26 mouse cellular contexts compared by ENCODE assay signal in the genomic region with DNA sequence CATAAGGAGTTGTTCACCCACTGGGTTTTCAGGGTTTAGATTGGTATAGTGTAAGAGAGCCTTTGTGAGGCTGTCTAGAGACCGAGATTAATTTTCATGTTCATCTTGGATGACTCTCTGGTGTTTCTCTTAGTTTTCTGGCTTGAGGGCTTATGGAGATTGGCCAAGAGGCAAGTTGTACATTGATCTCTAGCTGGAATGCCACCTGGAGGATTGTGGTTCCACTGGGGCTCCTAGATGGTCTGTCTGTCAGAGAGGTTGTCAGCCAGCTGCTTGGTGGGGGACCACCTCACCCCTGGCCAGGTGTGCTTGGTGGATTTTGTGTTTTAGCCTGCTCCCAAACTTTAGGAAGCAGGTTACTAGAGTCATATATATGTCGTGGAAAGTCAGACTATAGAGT.
DNase-seq lines count a peak whose midpoint lies in the region; ATAC-seq and TF ChIP-seq lines count a peak whose summit lies in the region.
"Had no signal": no experiment of that assay in that cellular context is flagged by ENCODE, and none has a peak within 500 bp of the region (broad histone marks: within the 10 kb centered on the region; RNA-seq: fewer than 3 reads in every experiment).

No protein-coding gene starts in this region.

- peaks cover 10% of the 10 kb centered on the region for H3K9me3 ChIP-seq in forebrain, embryonic 10.5 days
- H3K9me3 ChIP-seq in forebrain, embryonic 14.5 days (replicated peaks; ENCODE audit: control insufficient read depth, low read length), result no peaks in the 10 kb centered on the region
- no peaks in the 10 kb centered on the region for H3K9me3 ChIP-seq in hindbrain, embryonic 10.5 days
- H3K9me3 ChIP-seq in hindbrain, postnatal 0 days (ENCODE audit: low read length), result no peaks in the 10 kb centered on the region
- peaks cover 10% of the 10 kb centered on the region for H3K9me3 ChIP-seq in midbrain, embryonic 10.5 days (replicated peaks)
- no peaks in the 10 kb centered on the region for H3K9me3 ChIP-seq in midbrain, embryonic 16.5 days (replicated peaks; ENCODE audit: control insufficient read depth, low read length, poor library complexity, severe bottlenecking)
- H3K9me3 ChIP-seq: embryonic facial prominence, embryonic 12.5 days; G1E had no signal

- ATAC-seq in forebrain, embryonic 14.5 days, result no peak
- no peak for ATAC-seq in hindbrain, postnatal 0 days
- no peak for ATAC-seq in midbrain, embryonic 16.5 days
- ATAC-seq: activated CD4-positive, CD25-positive, alpha-beta regulatory T cell, adult 4 months; CD4-positive, CD25-positive, alpha-beta regulatory T cell, adult 4 months; forebrain, embryonic 15.5 days; forebrain, postnatal 0 days; Patski had no signal

- 0 out of 2 replicates have a peak overlapping the region, but pooled peaks have one; percentile 96 for H3K27ac ChIP-seq in forebrain, embryonic 10.5 days
- H3K27ac ChIP-seq in forebrain, embryonic 14.5 days (ENCODE audit: low read depth, low read length), result no peak overlapping the region
- 0 out of 2 replicates have a peak overlapping the region, but pooled peaks have one; percentile 96 for H3K27ac ChIP-seq in hindbrain, embryonic 10.5 days
- H3K27ac ChIP-seq in hindbrain, postnatal 0 days, result no peak overlapping the region
- H3K27ac ChIP-seq in kidney, adult 2 months (ENCODE audit: insufficient read depth, low read depth, low read length), result no peak overlapping the region
- H3K27ac ChIP-seq in midbrain, embryonic 10.5 days (replicated peaks), result peak overlapping the region; percentile 91; the same call in 1 of the 2 replicates
- H3K27ac ChIP-seq in midbrain, embryonic 16.5 days (ENCODE audit: low read length), result no peak overlapping the region
- H3K27ac ChIP-seq: embryonic facial prominence, embryonic 10.5 days; embryonic facial prominence, embryonic 12.5 days; forebrain, embryonic 15.5 days had no signal

- no peaks in the 10 kb centered on the region for H3K27me3 ChIP-seq in forebrain, embryonic 10.5 days (ENCODE audit: poor library complexity, severe bottlenecking)
- H3K27me3 ChIP-seq in forebrain, embryonic 14.5 days (replicated peaks; ENCODE audit: control insufficient read depth, insufficient read depth, low read length), result no peaks in the 10 kb centered on the region
- H3K27me3 ChIP-seq in hindbrain, embryonic 10.5 days (ENCODE audit: insufficient read depth, poor library complexity, severe bottlenecking), result no peaks in the 10 kb centered on the region
- no peaks in the 10 kb centered on the region for H3K27me3 ChIP-seq in hindbrain, postnatal 0 days (ENCODE audit: insufficient read depth, low read length)
- no peaks in the 10 kb centered on the region for H3K27me3 ChIP-seq in kidney, adult 2 months (replicated peaks; ENCODE audit: control insufficient read depth, insufficient read depth, low read length)
- no peaks in the 10 kb centered on the region for H3K27me3 ChIP-seq in midbrain, embryonic 10.5 days (ENCODE audit: low read depth, poor library complexity, severe bottlenecking)
- no peaks in the 10 kb centered on the region for H3K27me3 ChIP-seq in midbrain, embryonic 16.5 days (ENCODE audit: control insufficient read depth, insufficient read depth, low read depth, low read length)
- H3K27me3 ChIP-seq: embryonic facial prominence, embryonic 12.5 days; forebrain, embryonic 12.5 days; forebrain, embryonic 15.5 days; Patski had no signal

- no peak overlapping the region for H3K4me3 ChIP-seq in forebrain, embryonic 10.5 days
- no peak overlapping the region for H3K4me3 ChIP-seq in forebrain, embryonic 14.5 days (ENCODE audit: low read depth, low read length)
- no peak overlapping the region for H3K4me3 ChIP-seq in hindbrain, embryonic 10.5 days
- H3K4me3 ChIP-seq in hindbrain, postnatal 0 days (ENCODE audit: low read length), result no peak overlapping the region
- no peak overlapping the region for H3K4me3 ChIP-seq in kidney, adult 2 months (ENCODE audit: insufficient read depth, low read depth, low read length)
- no peak overlapping the region for H3K4me3 ChIP-seq in midbrain, embryonic 10.5 days
- no peak overlapping the region for H3K4me3 ChIP-seq in midbrain, embryonic 16.5 days (ENCODE audit: low read depth, low read length)
- H3K4me3 ChIP-seq: embryonic facial prominence, embryonic 10.5 days; embryonic facial prominence, embryonic 12.5 days; forebrain, embryonic 12.5 days; forebrain, embryonic 15.5 days had no signal

- DNase-seq in forebrain, embryonic 10.5 days (ENCODE audit: extremely low spot score, low spot score), result no peak
- DNase-seq in forebrain, embryonic 14.5 days (ENCODE audit: low spot score), result no peak
- DNase-seq in hindbrain, embryonic 10.5 days (ENCODE audit: low spot score), result no peak
- no peak for DNase-seq in hindbrain, postnatal 0 days (ENCODE audit: low spot score)
- DNase-seq in kidney, adult 2 months, result peak; percentile 74
- no peak for DNase-seq in kidney, postnatal 25 days
- no peak for DNase-seq in midbrain, embryonic 10.5 days (ENCODE audit: low spot score)
- DNase-seq: adrenal gland, adult 8-10 months; adrenal gland, postnatal 14 days; adrenal gland, postnatal 36 days; B cell, adult 2 months; cerebellum, adult 11-12 months; cerebellum, adult 2 months; cerebellum, adult 9-10 months; cerebellum, postnatal 10 days; cerebellum, postnatal 25 days; forebrain, postnatal 0 days had no signal

- no peak overlapping the region for H3K9ac ChIP-seq in forebrain, embryonic 14.5 days (ENCODE audit: low read length)
- H3K9ac ChIP-seq in hindbrain, postnatal 0 days (replicated peaks; ENCODE audit: low read length), result no peak overlapping the region
- H3K9ac ChIP-seq in midbrain, embryonic 16.5 days (ENCODE audit: low read depth, low read length), result no peak overlapping the region
- H3K9ac ChIP-seq: embryonic facial prominence, embryonic 12.5 days; forebrain, embryonic 12.5 days; forebrain, embryonic 15.5 days; forebrain, postnatal 0 days had no signal

- 0 out of 2 replicates have a peak, but pooled peaks cover 3% of the 10 kb centered on the region for H3K36me3 ChIP-seq in forebrain, embryonic 10.5 days (replicated peaks)
- no peaks in the 10 kb centered on the region for H3K36me3 ChIP-seq in forebrain, embryonic 14.5 days (ENCODE audit: control insufficient read depth, insufficient read depth, low read length)
- 0 out of 2 replicates have a peak, but pooled peaks cover 5% of the 10 kb centered on the region for H3K36me3 ChIP-seq in hindbrain, embryonic 10.5 days
- H3K36me3 ChIP-seq in hindbrain, postnatal 0 days (ENCODE audit: insufficient read depth, low read length), result no peaks in the 10 kb centered on the region
- H3K36me3 ChIP-seq in kidney, adult 2 months (ENCODE audit: control insufficient read depth, insufficient read depth, low read length), result no peaks in the 10 kb centered on the region
- H3K36me3 ChIP-seq in midbrain, embryonic 10.5 days, result 0 out of 2 replicates have a peak, but pooled peaks cover 3% of the 10 kb centered on the region
- no peaks in the 10 kb centered on the region for H3K36me3 ChIP-seq in midbrain, embryonic 16.5 days (ENCODE audit: control insufficient read depth, insufficient read depth, low read length)
- H3K36me3 ChIP-seq: embryonic facial prominence, embryonic 10.5 days; embryonic facial prominence, embryonic 12.5 days; forebrain, embryonic 15.5 days; G1E had no signal

- TF ChIP-seq POLR2A in kidney, adult 2 months (IDR thresholded peaks at IDR 0.05; ENCODE audit: low read depth, low read length), result no peak

- no peak overlapping the region for H3K4me2 ChIP-seq in forebrain, embryonic 14.5 days (ENCODE audit: low read length)
- H3K4me2 ChIP-seq in hindbrain, postnatal 0 days (ENCODE audit: low read depth, low read length), result no peak overlapping the region
- no peak overlapping the region for H3K4me2 ChIP-seq in midbrain, embryonic 16.5 days (ENCODE audit: low read length)
- H3K4me2 ChIP-seq: embryonic facial prominence, embryonic 12.5 days; forebrain, embryonic 12.5 days; forebrain, embryonic 15.5 days had no signal

- H3K4me1 ChIP-seq in forebrain, embryonic 10.5 days, result peaks cover 37% of the 10 kb centered on the region
- peaks cover 39% of the 10 kb centered on the region for H3K4me1 ChIP-seq in forebrain, embryonic 14.5 days (ENCODE audit: control insufficient read depth, insufficient read depth, low read length)
- H3K4me1 ChIP-seq in hindbrain, embryonic 10.5 days (replicated peaks), result peaks cover 40% of the 10 kb centered on the region
- H3K4me1 ChIP-seq in hindbrain, postnatal 0 days (ENCODE audit: insufficient read depth, low read length), result peaks cover 35% of the 10 kb centered on the region
- H3K4me1 ChIP-seq in kidney, adult 2 months (ENCODE audit: control insufficient read depth, insufficient read depth, low read length), result peaks cover 18% of the 10 kb centered on the region
- H3K4me1 ChIP-seq in midbrain, embryonic 10.5 days, result peaks cover 42% of the 10 kb centered on the region
- H3K4me1 ChIP-seq in midbrain, embryonic 16.5 days (ENCODE audit: control insufficient read depth, insufficient read depth, low read length), result peaks cover 15% of the 10 kb centered on the region

- 90% methylated on average over 2 of the region's 2 CpGs for WGBS in forebrain, embryonic 10.5 days
- WGBS in forebrain, embryonic 14.5 days, result 97% methylated on average over 2 of the region's 2 CpGs
- 92% methylated on average over 2 of the region's 2 CpGs for WGBS in hindbrain, embryonic 10.5 days
- 82% methylated on average over 2 of the region's 2 CpGs for WGBS in hindbrain, postnatal 0 days
- 50% methylated on average over 2 of the region's 2 CpGs for WGBS in kidney, adult 2 months
- 94% methylated on average over 2 of the region's 2 CpGs for WGBS in midbrain, embryonic 10.5 days
- 93% methylated on average over 2 of the region's 2 CpGs for WGBS in midbrain, embryonic 16.5 days

- TF ChIP-seq CTCF in hindbrain, postnatal 0 days (IDR thresholded peaks at IDR 0.05; ENCODE audit: low read depth), result no peak
- TF ChIP-seq CTCF in kidney, adult 2 months (conservative IDR thresholded peaks at IDR 0.05; ENCODE audit: insufficient read depth, insufficient read length, low read depth, low read length), result no peak

Comparison
In these comparisons a context has a peak if more than half of its experiments do, and no peak if none do; other contexts are left out.
1. H3K27ac ChIP-seq: peak in forebrain, embryonic 10.5 days (single experiment), hindbrain, embryonic 10.5 days (single experiment) and midbrain, embryonic 10.5 days (single experiment); none in forebrain, embryonic 14.5 days (single experiment), hindbrain, postnatal 0 days (single experiment), kidney, adult 2 months (single experiment) and midbrain, embryonic 16.5 days (single experiment).